Mouse (Mus musculus) E14TG2a.4 (cell line): ENCODE results near the gene Nos1.

Experiments
- CTCF ChIP-seq: conservative IDR thresholded peaks from 2 replicates; pipeline ENCODE4 v1.5.1; 2014; ENCODE audit warnings: low read length
- NANOG ChIP-seq: IDR thresholded peaks from 2 replicates; pipeline ENCODE4 v1.6.1; 2014; ENCODE audit warnings: borderline replicate concordance, low read length, mixed read lengths

DNA sequence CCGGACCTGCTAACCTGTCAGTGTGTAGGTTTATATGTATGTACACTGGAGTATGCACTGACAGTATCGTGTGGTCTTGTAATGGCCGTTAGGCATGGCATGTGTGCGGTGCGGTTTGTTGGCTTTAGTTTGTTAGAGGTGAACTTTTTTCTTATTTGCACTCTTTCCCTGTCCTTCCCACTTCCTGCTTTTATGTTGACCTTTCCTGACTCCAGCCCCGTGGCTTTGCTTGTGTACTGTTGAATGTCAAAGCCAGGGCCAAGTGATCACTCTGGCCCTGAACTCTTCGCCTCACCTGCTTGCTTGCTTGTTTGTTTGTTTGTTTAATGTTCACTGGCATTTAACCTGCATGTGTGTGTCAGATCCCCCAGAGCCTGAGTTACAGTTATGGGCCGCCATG, 200.1 kb downstream of the Nos1 start:
- TF ChIP-seq NANOG (no peak), CTCF (no peak)
